Mouse (Mus musculus): ENCODE measurements around the gene Map3k11. TPM values are rescaled to one million over a fixed set of nuclear protein-coding genes. Genes with fewer than 3 reads are reported as not detected.

Gene Map3k11
- polyA plus RNA-seq, 1 experiment = 19.0 TPM

- Histone ChIP-seq H3K27me3 (ENCODE audit: control insufficient read depth, insufficient read depth, insufficient read length) (no peaks in the 10 kb centered on the region), H3ac (ENCODE audit: control insufficient read depth, insufficient read length) (no peak overlapping the region), H3K79me2 (ENCODE audit: control insufficient read depth, insufficient read depth) (peaks cover 9% of the 10 kb centered on the region), H3K4me2 (ENCODE audit: low read depth) (no peak overlapping the region), H3K4me3 (no peak overlapping the region), H3K36me3 (ENCODE audit: control insufficient read depth, insufficient read depth) (no peaks in the 10 kb centered on the region)
- TF ChIP-seq CEBPB (IDR thresholded peaks at IDR 0.05; ENCODE audit: insufficient read depth, poor library complexity, severe bottlenecking) = no peak
- no peak for TF ChIP-seq REST (IDR thresholded peaks at IDR 0.05; ENCODE audit: insufficient read depth, insufficient read length)
- TF ChIP-seq TCF12 (IDR thresholded peaks at IDR 0.05; ENCODE audit: insufficient read depth, poor library complexity, severe bottlenecking) = no peak
- no peak for TF ChIP-seq E2F4 (IDR thresholded peaks at IDR 0.05; ENCODE audit: insufficient read depth)
- no peak for TF ChIP-seq USF1 (IDR thresholded peaks at IDR 0.05; ENCODE audit: low read depth)
- no peak for TF ChIP-seq SRF (IDR thresholded peaks at IDR 0.05; ENCODE audit: control insufficient read depth, insufficient read length, low read depth)
- no peak for TF ChIP-seq POLR2A (IDR thresholded peaks at IDR 0.05; ENCODE audit: insufficient read length, low read depth)
- TF ChIP-seq MYOD1 (IDR thresholded peaks at IDR 0.05; ENCODE audit: control insufficient read depth in 1 of 3, insufficient read length in 2 of 3, low read depth in 2 of 3) = no peak
- TF ChIP-seq TCF3 (IDR thresholded peaks at IDR 0.05; ENCODE audit: insufficient read length, low read depth) = no peak
- no peak for TF ChIP-seq MAX (IDR thresholded peaks at IDR 0.05; ENCODE audit: low read depth)
- no peak for TF ChIP-seq MYOG (IDR thresholded peaks at IDR 0.05; ENCODE audit: control insufficient read depth in 1 of 3, insufficient read depth in 1 of 3, insufficient read length in 2 of 3, low read depth in 2 of 3)
- no peak for TF ChIP-seq POLR2AphosphoS2 (IDR thresholded peaks at IDR 0.05; ENCODE audit: insufficient read length, low read depth)
Measured at GRCm38 (mm10) chr19:5684236-5684635, 4.3 kb upstream of the Map3k11 start.

GRCm38 (mm10) chr19:5684985-5685384 lies 3.6 kb upstream of the Map3k11 start:
- no peak overlapping the region for H3K4me2 ChIP-seq (ENCODE audit: low read depth)
- no peak overlapping the region for H3ac ChIP-seq (ENCODE audit: control insufficient read depth, insufficient read length)
- H3K27me3 ChIP-seq (ENCODE audit: control insufficient read depth, insufficient read depth, insufficient read length) = no peaks in the 10 kb centered on the region
- no peaks in the 10 kb centered on the region for H3K36me3 ChIP-seq (ENCODE audit: control insufficient read depth, insufficient read depth)
- peaks cover 9% of the 10 kb centered on the region for H3K79me2 ChIP-seq (ENCODE audit: control insufficient read depth, insufficient read depth)
- H3K4me3 ChIP-seq = no peak overlapping the region
- TF ChIP-seq POLR2A (IDR thresholded peaks at IDR 0.05; ENCODE audit: insufficient read length, low read depth) (no peak), USF1 (IDR thresholded peaks at IDR 0.05; ENCODE audit: low read depth) (no peak), SRF (IDR thresholded peaks at IDR 0.05; ENCODE audit: control insufficient read depth, insufficient read length, low read depth) (no peak), REST (IDR thresholded peaks at IDR 0.05; ENCODE audit: insufficient read depth, insufficient read length) (no peak), TCF12 (IDR thresholded peaks at IDR 0.05; ENCODE audit: insufficient read depth, poor library complexity, severe bottlenecking) (no peak), MYOD1 (IDR thresholded peaks at IDR 0.05; ENCODE audit: control insufficient read depth in 1 of 3, insufficient read length in 2 of 3, low read depth in 2 of 3) (no peak), MYOG (IDR thresholded peaks at IDR 0.05; ENCODE audit: control insufficient read depth in 1 of 3, insufficient read depth in 1 of 3, insufficient read length in 2 of 3, low read depth in 2 of 3) (no peak), CEBPB (IDR thresholded peaks at IDR 0.05; ENCODE audit: insufficient read depth, poor library complexity, severe bottlenecking) (no peak)

- no peak overlapping the region for H3K4me3 ChIP-seq
- H3ac ChIP-seq (ENCODE audit: control insufficient read depth, insufficient read length) = no peak overlapping the region
- H3K4me2 ChIP-seq (ENCODE audit: low read depth) = no peak overlapping the region
- TF ChIP-seq MYOG (IDR thresholded peaks at IDR 0.05; ENCODE audit: control insufficient read depth in 1 of 3, insufficient read depth in 1 of 3, insufficient read length in 2 of 3, low read depth in 2 of 3) (no peak), MAX (IDR thresholded peaks at IDR 0.05; ENCODE audit: low read depth) (no peak), TCF3 (IDR thresholded peaks at IDR 0.05; ENCODE audit: insufficient read length, low read depth) (no peak), SRF (IDR thresholded peaks at IDR 0.05; ENCODE audit: control insufficient read depth, insufficient read length, low read depth) (no peak), POLR2A (IDR thresholded peaks at IDR 0.05; ENCODE audit: insufficient read length, low read depth) (no peak), E2F4 (IDR thresholded peaks at IDR 0.05; ENCODE audit: insufficient read depth) (no peak), POLR2AphosphoS2 (IDR thresholded peaks at IDR 0.05; ENCODE audit: insufficient read length, low read depth) (no peak), TCF12 (IDR thresholded peaks at IDR 0.05; ENCODE audit: insufficient read depth, poor library complexity, severe bottlenecking) (no peak), USF1 (IDR thresholded peaks at IDR 0.05; ENCODE audit: low read depth) (no peak), MYOD1 (IDR thresholded peaks at IDR 0.05; ENCODE audit: control insufficient read depth in 1 of 3, insufficient read length in 2 of 3, low read depth in 2 of 3) (no peak), CEBPB (IDR thresholded peaks at IDR 0.05; ENCODE audit: insufficient read depth, poor library complexity, severe bottlenecking) (no peak), REST (IDR thresholded peaks at IDR 0.05; ENCODE audit: insufficient read depth, insufficient read length) (no peak)
- no peaks in the 10 kb centered on the region for H3K27me3 ChIP-seq (ENCODE audit: control insufficient read depth, insufficient read depth, insufficient read length)
- H3K36me3 ChIP-seq (ENCODE audit: control insufficient read depth, insufficient read depth) = no peaks in the 10 kb centered on the region
- peaks cover 14% of the 10 kb centered on the region for H3K79me2 ChIP-seq (ENCODE audit: control insufficient read depth, insufficient read depth)
Measured at GRCm38 (mm10) chr19:5685431-5685830, 3.1 kb upstream of the Map3k11 start.

GRCm38 (mm10) chr19:5685861-5686260 lies 2.7 kb upstream of the Map3k11 start:
- Histone ChIP-seq H3K27me3 (ENCODE audit: control insufficient read depth, insufficient read depth, insufficient read length) (no peaks in the 10 kb centered on the region), H3K4me2 (ENCODE audit: low read depth) (no peak overlapping the region), H3K4me3 (no peak overlapping the region), H3ac (ENCODE audit: control insufficient read depth, insufficient read length) (no peak overlapping the region), H3K79me2 (ENCODE audit: control insufficient read depth, insufficient read depth) (peaks cover 18% of the 10 kb centered on the region), H3K36me3 (ENCODE audit: control insufficient read depth, insufficient read depth) (no peaks in the 10 kb centered on the region)
- TF ChIP-seq POLR2A (IDR thresholded peaks at IDR 0.05; ENCODE audit: insufficient read length, low read depth) (no peak), SRF (IDR thresholded peaks at IDR 0.05; ENCODE audit: control insufficient read depth, insufficient read length, low read depth) (no peak), MYOG (IDR thresholded peaks at IDR 0.05; ENCODE audit: control insufficient read depth in 1 of 3, insufficient read depth in 1 of 3, insufficient read length in 2 of 3, low read depth in 2 of 3) (no peak), USF1 (IDR thresholded peaks at IDR 0.05; ENCODE audit: low read depth) (no peak), MAX (IDR thresholded peaks at IDR 0.05; ENCODE audit: low read depth) (no peak), TCF3 (IDR thresholded peaks at IDR 0.05; ENCODE audit: insufficient read length, low read depth) (no peak), MYOD1 (IDR thresholded peaks at IDR 0.05; ENCODE audit: control insufficient read depth in 1 of 3, insufficient read length in 2 of 3, low read depth in 2 of 3) (no peak), E2F4 (IDR thresholded peaks at IDR 0.05; ENCODE audit: insufficient read depth) (no peak), REST (IDR thresholded peaks at IDR 0.05; ENCODE audit: insufficient read depth, insufficient read length) (no peak), TCF12 (IDR thresholded peaks at IDR 0.05; ENCODE audit: insufficient read depth, poor library complexity, severe bottlenecking) (no peak)
